Mouse (Mus musculus) liver, embryonic 16.5 days (tissue): Measurements from ENCODE around the gene Zranb3. TPM values are rescaled to one million over a fixed set of nuclear protein-coding genes. Genes with fewer than 3 reads are reported as not detected.

Experiments used
- ATAC-seq: fragments of 200-750 bp; cut with Nextera tagmentation; 2 replicates; pipeline ENCODE4 v1.8.0; 2017; ENCODE audit warnings: low read depth, mild to moderate bottlenecking, moderate number of reproducible peaks, moderate library complexity
- H3K27ac ChIP-seq: fragments of 300-500 bp; sonication (generic); 2 replicates; pipeline ENCODE4 v1.5.1; 2014; ENCODE audit warnings: mild to moderate bottlenecking, low read length
- H3K27me3 ChIP-seq: fragments of 300-500 bp; sonication (generic); 2 replicates; pipeline ENCODE4 v1.6.1; 2014; ENCODE audit warnings: low read depth, low read length, mixed read lengths; ENCODE audit not compliant: control insufficient read depth, insufficient read depth
- H3K36me3 ChIP-seq: fragments of 300-500 bp; sonication (generic); 2 replicates; pipeline ENCODE4 v1.6.1; 2014; ENCODE audit warnings: mild to moderate bottlenecking; ENCODE audit not compliant: control insufficient read depth, insufficient read depth
- H3K4me1 ChIP-seq: fragments of 300-500 bp; sonication (generic); 2 replicates; pipeline ENCODE4 v1.6.1; 2014; ENCODE audit warnings: low read depth, low read length, mixed read lengths; ENCODE audit not compliant: control insufficient read depth
- H3K4me2 ChIP-seq: fragments of 300-500 bp; sonication (generic); 2 replicates; pipeline ENCODE4 v1.6.1; 2014; ENCODE audit warnings: low read depth, low read length, mixed read lengths
- H3K4me3 ChIP-seq: fragments of 300-500 bp; sonication (generic); 2 replicates; pipeline ENCODE4 v1.5.1; 2014; ENCODE audit warnings: low read depth, mild to moderate bottlenecking, low read length
- H3K9ac ChIP-seq: fragments of 300-500 bp; sonication (generic); 2 replicates; pipeline ENCODE4 v1.6.1; 2014; ENCODE audit warnings: low read depth, low read length
- H3K9me3 ChIP-seq: fragments of 300-500 bp; sonication (generic); replicated peaks from 2 replicates; pipeline ENCODE4 v1.6.1; 2016; ENCODE audit warnings: low read length; ENCODE audit not compliant: control insufficient read depth
- WGBS: fragments of 180-500 bp; shearing (Covaris S2); extraction: QIAGEN DNeasy Blood & Tissue Kit; methylation state at CpG from one replicate; pipeline ENCODE4 v1.1.7; 2014; ENCODE audit not compliant: insufficient replicate concordance; 5-methylcytosine and 5-hydroxymethylcytosine counted together
- polyA plus RNA-seq: library from polyadenylated mRNA; unstranded; fragments of >200 nt; fragmentation: Nextera tagmentation; extraction: Ambion mirVana; gene quantifications from 2 replicates; pipeline ENCODE4 v1.2.1, GENCODE M21; 2015

Zranb3 gene
- polyA plus RNA-seq, 1 experiment from 2014 or later, result 3.4 TPM

GRCm38 (mm10) chr1:128036296-128036695 is 66.6 kb downstream of the Zranb3 start:
- ATAC-seq, result no peak
- H3K9ac ChIP-seq, result no peak overlapping the region
- no peaks in the 10 kb centered on the region for H3K27me3 ChIP-seq
- H3K27ac ChIP-seq, result no peak overlapping the region
- H3K9me3 ChIP-seq, result no peaks in the 10 kb centered on the region
- 79% methylated on average over 6 of the region's 6 CpGs for WGBS
- H3K4me3 ChIP-seq, result no peak overlapping the region
- no peaks in the 10 kb centered on the region for H3K36me3 ChIP-seq
- H3K4me1 ChIP-seq, result no peaks in the 10 kb centered on the region
- H3K4me2 ChIP-seq, result no peak overlapping the region

- no peaks in the 10 kb centered on the region for H3K27me3 ChIP-seq
- no peak for ATAC-seq
- no peak overlapping the region for H3K9ac ChIP-seq
- H3K36me3 ChIP-seq, result no peaks in the 10 kb centered on the region
- H3K4me2 ChIP-seq, result no peak overlapping the region
- H3K4me3 ChIP-seq, result no peak overlapping the region
- no peaks in the 10 kb centered on the region for H3K9me3 ChIP-seq
- 90% methylated on average over 1 of the region's 1 CpGs for WGBS
- H3K4me1 ChIP-seq, result no peaks in the 10 kb centered on the region
- H3K27ac ChIP-seq, result no peak overlapping the region
These were observed 70.7 kb downstream of the Zranb3 start for GRCm38 (mm10) chr1:128032123-128032522.

DNA sequence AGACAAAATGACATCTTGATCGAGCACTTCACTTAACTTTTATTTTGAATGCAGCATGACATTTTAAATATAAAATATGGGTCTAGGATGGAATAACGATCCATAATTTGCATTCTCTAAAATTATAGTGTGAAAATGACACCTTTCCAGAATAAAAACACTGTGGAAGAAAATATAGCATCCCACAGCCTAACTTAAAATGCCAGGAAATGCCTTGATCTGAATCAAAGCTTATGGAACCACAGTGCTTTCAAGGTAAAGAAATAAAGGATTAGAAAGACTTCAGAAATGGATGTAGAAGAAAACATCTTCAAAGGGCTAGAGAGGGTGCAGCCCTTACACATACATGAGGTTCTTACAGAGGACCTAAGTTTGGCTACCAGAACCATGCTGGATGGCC is 71.3 kb downstream of the Zranb3 start:
- no peak overlapping the region for H3K9ac ChIP-seq
- no peak overlapping the region for H3K4me3 ChIP-seq
- no peaks in the 10 kb centered on the region for H3K27me3 ChIP-seq
- 67% methylated on average over 2 of the region's 2 CpGs for WGBS
- no peak overlapping the region for H3K4me2 ChIP-seq
- no peaks in the 10 kb centered on the region for H3K9me3 ChIP-seq
- H3K36me3 ChIP-seq, result no peaks in the 10 kb centered on the region
- H3K4me1 ChIP-seq, result no peaks in the 10 kb centered on the region
- H3K27ac ChIP-seq, result no peak overlapping the region
- ATAC-seq, result no peak

GRCm38 (mm10) chr1:128024363-128025114 is 78.3 kb downstream of the Zranb3 start:
- ATAC-seq, result no peak
- no peak overlapping the region for H3K4me2 ChIP-seq
- 89% methylated on average over 4 of the region's 4 CpGs for WGBS
- no peaks in the 10 kb centered on the region for H3K36me3 ChIP-seq
- no peaks in the 10 kb centered on the region for H3K27me3 ChIP-seq
- no peaks in the 10 kb centered on the region for H3K4me1 ChIP-seq
- H3K9me3 ChIP-seq, result no peaks in the 10 kb centered on the region
- no peak overlapping the region for H3K4me3 ChIP-seq
- H3K9ac ChIP-seq, result no peak overlapping the region
- no peak overlapping the region for H3K27ac ChIP-seq

GRCm38 (mm10) chr1:128020001-128020770 is 82.7 kb downstream of the Zranb3 start:
- Histone ChIP-seq H3K4me3 (no peak overlapping the region), H3K36me3 (no peaks in the 10 kb centered on the region), H3K9me3 (no peaks in the 10 kb centered on the region), H3K4me1 (no peaks in the 10 kb centered on the region), H3K4me2 (no peak overlapping the region), H3K27me3 (no peaks in the 10 kb centered on the region), H3K9ac (no peak overlapping the region), H3K27ac (no peak overlapping the region)
- no peak for ATAC-seq
- 49% methylated on average over 2 of the region's 2 CpGs for WGBS

DNA sequence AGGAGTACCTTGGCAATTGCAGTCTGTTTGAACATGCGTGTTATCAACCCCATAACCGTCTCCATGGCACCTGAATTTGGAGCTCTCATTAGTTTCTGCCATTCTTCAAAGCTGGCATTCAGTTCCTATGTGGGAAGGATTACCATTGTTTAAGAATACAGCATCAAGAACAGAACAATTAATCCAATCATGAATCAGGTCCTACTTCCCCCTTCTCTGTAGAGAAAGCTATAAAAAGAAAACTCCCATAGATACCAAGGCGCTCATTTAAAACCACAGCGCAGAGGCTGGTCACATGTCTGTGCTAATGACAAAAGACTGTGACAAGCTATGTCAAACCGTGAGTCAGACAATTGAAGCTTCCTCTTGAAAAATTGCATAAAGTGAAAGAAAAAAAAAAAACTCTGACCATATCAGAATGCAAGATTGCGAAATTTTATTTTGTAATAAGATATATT is 86.8 kb downstream of the Zranb3 start:
- no peak overlapping the region for H3K9ac ChIP-seq
- H3K4me3 ChIP-seq, result no peak overlapping the region
- no peak overlapping the region for H3K27ac ChIP-seq
- H3K36me3 ChIP-seq, result no peaks in the 10 kb centered on the region
- WGBS, result 46% methylated on average over 6 of the region's 6 CpGs
- no peaks in the 10 kb centered on the region for H3K4me1 ChIP-seq
- no peaks in the 10 kb centered on the region for H3K27me3 ChIP-seq
- no peak for ATAC-seq
- H3K4me2 ChIP-seq, result no peak overlapping the region
- H3K9me3 ChIP-seq, result no peaks in the 10 kb centered on the region

DNA sequence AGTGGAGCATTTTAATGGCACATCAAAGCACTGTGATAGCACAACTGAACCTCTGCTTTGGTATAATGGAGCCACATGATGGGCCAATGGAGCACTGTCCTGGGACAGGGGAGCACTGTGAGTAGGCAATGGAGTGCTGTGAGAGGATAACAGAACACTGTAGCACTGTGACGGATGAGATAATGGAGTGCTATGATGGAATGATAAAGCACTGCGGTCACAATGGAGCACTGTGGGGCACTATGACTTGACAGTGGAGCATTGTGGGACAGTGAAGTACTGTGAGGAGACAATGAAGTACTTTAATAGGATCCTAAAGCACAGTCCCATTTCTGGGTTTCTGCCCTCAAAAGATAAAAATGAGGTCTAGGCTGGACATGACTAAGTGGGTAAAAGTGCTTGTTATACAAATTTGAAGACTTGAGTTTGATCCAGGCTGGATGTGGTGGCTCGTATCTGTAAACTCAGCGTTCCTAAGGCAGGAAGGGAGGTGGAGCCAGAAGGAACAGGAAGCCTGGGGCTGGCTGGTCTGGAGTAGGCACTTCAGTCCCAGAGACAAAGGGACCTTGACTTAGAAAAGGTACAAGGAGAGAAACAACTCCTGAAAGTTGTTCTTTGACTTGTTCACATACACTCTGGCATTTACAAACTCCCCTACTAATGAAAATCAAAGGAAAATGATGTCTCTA is 89.0 kb downstream of the Zranb3 start:
- Histone ChIP-seq H3K36me3 (no peaks in the 10 kb centered on the region), H3K27me3 (no peaks in the 10 kb centered on the region), H3K4me1 (no peaks in the 10 kb centered on the region), H3K9ac (no peak overlapping the region), H3K4me2 (no peak overlapping the region), H3K9me3 (no peaks in the 10 kb centered on the region), H3K4me3 (no peak overlapping the region), H3K27ac (no peak overlapping the region)
- WGBS, result 36% methylated on average over 4 of the region's 4 CpGs
- ATAC-seq, result peak; percentile 69

- Histone ChIP-seq H3K36me3 (no peaks in the 10 kb centered on the region), H3K9ac (no peak overlapping the region), H3K4me3 (no peak overlapping the region), H3K27me3 (no peaks in the 10 kb centered on the region), H3K4me1 (no peaks in the 10 kb centered on the region), H3K4me2 (no peak overlapping the region), H3K27ac (no peak overlapping the region), H3K9me3 (no peaks in the 10 kb centered on the region)
- 86% methylated on average over 2 of the region's 2 CpGs for WGBS
- ATAC-seq, result no peak
These were observed 93.1 kb downstream of the Zranb3 start for GRCm38 (mm10) chr1:128009751-128010150.
